8 mouse cellular contexts compared by ENCODE assay signal in the genomic region with DNA sequence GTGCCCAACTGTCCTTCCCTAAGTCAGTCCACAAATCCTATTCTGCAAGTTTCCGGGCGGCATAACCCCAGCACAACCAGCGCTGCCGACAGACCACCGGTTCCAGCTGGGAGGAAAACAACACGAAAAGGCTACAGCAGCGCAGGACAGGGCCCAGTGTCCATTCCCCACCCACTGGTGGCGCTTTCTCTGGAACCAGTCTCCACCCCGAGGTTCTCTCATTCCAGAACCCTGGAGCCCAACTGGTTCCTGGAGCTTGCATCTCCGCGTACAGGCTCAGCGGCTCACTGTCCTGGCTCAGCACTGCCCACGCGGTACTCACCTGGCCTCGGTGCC. TPM values are rescaled to one million over a fixed set of nuclear protein-coding genes. Genes with fewer than 3 reads are reported as not detected.
DNase-seq lines count a peak whose midpoint lies in the region; ATAC-seq lines count a peak whose summit lies in the region.

A gene (plus strand): TSS at position 290 of the 336 bp plus-strand sequence.

- peaks cover 36% of the 10 kb centered on the region for H3K4me1 ChIP-seq in megakaryocyte, embryonic 14.5 days
- peaks cover 16% of the 10 kb centered on the region for H3K4me1 ChIP-seq in neural tube, embryonic 14.5 days (ENCODE audit: control insufficient read depth, insufficient read depth, low read length)

- H3K27ac ChIP-seq in neural tube, embryonic 14.5 days (ENCODE audit: low read depth, low read length), result peak within 1 kb of the TSS; percentile 10; the same call in 1 of the 2 replicates

- ATAC-seq in cerebellum, adult (ENCODE audit: insufficient number of reproducible peaks, low FRiP score, low TSS enrichment), result 0 out of 2 replicates have a peak, but pooled peaks have one; percentile 21
- no peak for ATAC-seq in megakaryocyte, adult 5-6 weeks (ENCODE audit: poor library complexity, severe bottlenecking)
- no peak for ATAC-seq in neural tube, embryonic 14.5 days (ENCODE audit: low read depth)

- intact Hi-C loops in left cerebral cortex, postnatal 10 days (cut with DNase I), result loop anchor here (5.0 kb wide), 1 partner anchor 89 kb away; no protein-coding TSS in a partner anchor
- intact Hi-C loops in gastrocnemius, postnatal 36 days (cut with DNase I), result no loop called here

- no peaks in the 10 kb centered on the region for H3K36me3 ChIP-seq in megakaryocyte, embryonic 14.5 days (replicated peaks; ENCODE audit: low read length)
- no peaks in the 10 kb centered on the region for H3K36me3 ChIP-seq in neural tube, embryonic 14.5 days (ENCODE audit: control insufficient read depth, insufficient read depth, low read length)

- peak within 1 kb of the TSS; percentile 48 for H3K9ac ChIP-seq in neural tube, embryonic 14.5 days (replicated peaks; ENCODE audit: low read depth, low read length)

- H3K4me2 ChIP-seq in neural tube, embryonic 14.5 days (ENCODE audit: low read depth, low read length), result peak within 1 kb of the TSS; percentile 87

- no peaks in the 10 kb centered on the region for H3K9me3 ChIP-seq in megakaryocyte, embryonic 14.5 days
- no peaks in the 10 kb centered on the region for H3K9me3 ChIP-seq in neural tube, embryonic 14.5 days (ENCODE audit: control insufficient read depth, low read length)

- peaks cover 94% of the 10 kb centered on the region for H3K27me3 ChIP-seq in megakaryocyte, embryonic 14.5 days (replicated peaks)
- H3K27me3 ChIP-seq in neural tube, embryonic 14.5 days (ENCODE audit: control insufficient read depth, insufficient read depth, low read length), result peaks cover 54% of the 10 kb centered on the region

- DNase-seq in cerebellum, adult 8-10 months, result no peak
- no peak for DNase-seq in left cerebral cortex, postnatal 10 days (ENCODE audit: extremely low spot score in 1 of 2, low spot score in 2 of 2)
- no peak for DNase-seq in gastrocnemius, postnatal 36 days
- DNase-seq in frontal cortex, postnatal 10 days (ENCODE audit: low spot score in 2 of 2), result no peak

- peak within 1 kb of the TSS; percentile 86 for H3K4me3 ChIP-seq in megakaryocyte, embryonic 14.5 days (replicated peaks)
- H3K4me3 ChIP-seq in neural tube, embryonic 14.5 days (ENCODE audit: low read depth, low read length), result peak within 1 kb of the TSS; percentile 46

- 2% methylated on average over 15 of the region's 15 CpGs for whole genome bisulfite sequencing in neural tube, embryonic 14.5 days

RNA-seq across cellular contexts. Expression of the gene that starts here (rescaled TPM):
- polyA plus RNA-seq in megakaryocyte, embryonic 14.5 days (2012; ENCODE audit: insufficient read depth, low replicate concordance), result 0.12 TPM in 1 of 2 replicates, not detected in the other
- total RNA-seq in megakaryocyte, adult 5-6 weeks (2015), result not detected in 2 replicates
- total RNA-seq in megakaryocyte, adult 5-6 weeks (2017), result not detected in 2 replicates
- 10 to 100 TPM; 31.3 to 33.5 TPM for total RNA-seq in left cerebral cortex, postnatal 10 days (2021)
- 6.7 and 7.8 TPM in 2 replicates for polyA plus RNA-seq in neural tube, embryonic 14.5 days (2014; fragmentation: Nextera tagmentation; extraction: Ambion mirVana)
- total RNA-seq in gastrocnemius, postnatal 36 days (2021), result under 1 TPM; 0.31 to 0.52 TPM

Comparison
In these comparisons a context has a peak if more than half of its experiments do, and no peak if none do; other contexts are left out.
1. RNA of the gene that starts here (total RNA-seq): 31.3 to 33.5 TPM in left cerebral cortex, postnatal 10 days; 0.31 to 0.52 TPM in gastrocnemius, postnatal 36 days and not detected in megakaryocyte, adult 5-6 weeks; every median in the first group is over 10 times any median in the second.